Mouse (Mus musculus): Measurements from ENCODE around the gene Defb46.

- TF ChIP-seq CTCF (IDR thresholded peaks at IDR 0.05) (no peak), EP300 (IDR thresholded peaks at IDR 0.05) (no peak)
Measured at GRCm38 (mm10) chr8:19258136-19258535, 18.4 kb downstream of the Defb46 start.

Data from lung, postnatal 0 days (tissue).